8 mouse cellular contexts compared by ENCODE assay signal in the genomic region with DNA sequence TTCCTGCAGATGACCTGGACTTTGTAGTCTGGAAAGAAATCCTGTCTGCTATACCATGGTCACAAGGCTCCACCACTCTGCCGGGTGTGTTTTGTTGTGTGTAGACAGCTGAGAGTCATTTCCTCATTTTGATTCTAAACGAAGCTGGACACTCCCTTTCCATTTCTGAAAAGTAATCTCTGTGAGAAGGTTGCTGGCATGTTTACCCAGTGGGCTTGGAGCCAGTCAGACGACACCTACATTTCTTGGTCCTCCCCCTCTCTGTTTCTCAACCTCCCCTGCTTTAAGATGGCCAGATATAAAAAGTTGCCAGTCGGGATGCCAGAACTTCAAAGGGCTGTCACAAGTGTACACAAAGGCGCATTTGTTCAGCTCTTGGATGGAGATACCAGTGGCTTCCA.
DNase-seq lines count a peak whose midpoint lies in the region; ATAC-seq and TF ChIP-seq lines count a peak whose summit lies in the region.

No protein-coding gene starts in this region.

- no peak for ATAC-seq in limb, embryonic 14.5 days (ENCODE audit: low FRiP score, low read depth)
- ATAC-seq in embryonic facial prominence, embryonic 13.5 days (ENCODE audit: insufficient number of reproducible peaks, insufficient read depth, low FRiP score, low TSS enrichment, low read depth), result 0 out of 2 replicates have a peak, but pooled peaks have one; percentile 32
- ATAC-seq in kidney, postnatal 0 days (replicated peaks; ENCODE audit: low FRiP score, low read depth), result peak; percentile 59; the same call in 1 of the 2 replicates
- ATAC-seq in cerebellum, adult (ENCODE audit: insufficient number of reproducible peaks, low FRiP score, low TSS enrichment), result no peak

- no peak overlapping the region for H3K4me2 ChIP-seq in limb, embryonic 14.5 days (replicated peaks; ENCODE audit: low read depth, low read length, severe bottlenecking)
- H3K4me2 ChIP-seq in embryonic facial prominence, embryonic 13.5 days, result no peak overlapping the region
- H3K4me2 ChIP-seq in kidney, postnatal 0 days (ENCODE audit: low read length), result no peak overlapping the region; the same call in 1 of the 2 replicates

- WGBS in limb, embryonic 14.5 days, result 23% methylated on average over 5 of the region's 5 CpGs
- WGBS in limb, embryonic 10.5 days, result 25% methylated on average over 5 of the region's 5 CpGs
- 7% methylated on average over 5 of the region's 5 CpGs for WGBS in embryonic facial prominence, embryonic 13.5 days
- WGBS in kidney, postnatal 0 days, result 10% methylated on average over 5 of the region's 5 CpGs

- H3K4me1 ChIP-seq in limb, embryonic 14.5 days (ENCODE audit: control insufficient read depth, insufficient read depth, low read length), result no peaks in the 10 kb centered on the region
- H3K4me1 ChIP-seq in limb, embryonic 10.5 days, result peaks cover 8% of the 10 kb centered on the region
- H3K4me1 ChIP-seq in embryonic facial prominence, embryonic 13.5 days, result peaks cover 9% of the 10 kb centered on the region
- H3K4me1 ChIP-seq in kidney, postnatal 0 days (replicated peaks; ENCODE audit: insufficient read depth, low read length), result peaks cover 3% of the 10 kb centered on the region

- no peaks in the 10 kb centered on the region for H3K36me3 ChIP-seq in limb, embryonic 14.5 days (ENCODE audit: control insufficient read depth, insufficient read depth, low read length)
- H3K36me3 ChIP-seq in limb, embryonic 10.5 days, result no peaks in the 10 kb centered on the region
- no peaks in the 10 kb centered on the region for H3K36me3 ChIP-seq in embryonic facial prominence, embryonic 13.5 days
- H3K36me3 ChIP-seq in kidney, postnatal 0 days (ENCODE audit: insufficient read depth, low read length), result no peaks in the 10 kb centered on the region

- no peak for TF ChIP-seq CTCF in kidney, postnatal 0 days (IDR thresholded peaks at IDR 0.05; ENCODE audit: low read depth)

- no peak overlapping the region for H3K4me3 ChIP-seq in limb, embryonic 14.5 days (replicated peaks; ENCODE audit: low read length)
- H3K4me3 ChIP-seq in limb, embryonic 10.5 days, result no peak overlapping the region
- no peak overlapping the region for H3K4me3 ChIP-seq in embryonic facial prominence, embryonic 13.5 days
- no peak overlapping the region for H3K4me3 ChIP-seq in kidney, postnatal 0 days (replicated peaks; ENCODE audit: low read depth, low read length)

- H3K9ac ChIP-seq in limb, embryonic 14.5 days (ENCODE audit: low read depth, low read length, severe bottlenecking), result no peak overlapping the region
- H3K9ac ChIP-seq in embryonic facial prominence, embryonic 13.5 days, result no peak overlapping the region
- H3K9ac ChIP-seq in kidney, postnatal 0 days (ENCODE audit: low read depth, low read length), result no peak overlapping the region

- no peak for TF ChIP-seq POLR2A in limb, embryonic 14.5 days (IDR thresholded peaks at IDR 0.05; ENCODE audit: borderline replicate concordance, extremely low read depth, insufficient read depth, insufficient read length)

- peak; percentile 22 for DNase-seq in limb, embryonic 14.5 days (ENCODE audit: low spot score)
- DNase-seq in limb, embryonic 10.5 days (ENCODE audit: low spot score), result no peak
- DNase-seq in kidney, postnatal 0 days (ENCODE audit: low spot score), result peak; percentile 65
- DNase-seq in testis, postnatal 10 days (ENCODE audit: low spot score), result peak; percentile 67
- DNase-seq in left cerebral cortex, postnatal 14 days (ENCODE audit: low spot score in 2 of 2), result no peak
- DNase-seq in T-cell, adult 2 months (ENCODE audit: low spot score), result no peak

- H3K27ac ChIP-seq in limb, embryonic 14.5 days (replicated peaks; ENCODE audit: low read depth, low read length), result no peak overlapping the region
- H3K27ac ChIP-seq in limb, embryonic 10.5 days, result no peak overlapping the region
- peak overlapping the region; percentile 51 for H3K27ac ChIP-seq in embryonic facial prominence, embryonic 13.5 days
- H3K27ac ChIP-seq in kidney, postnatal 0 days, result no peak overlapping the region; the same call in 1 of the 2 replicates

- no peaks in the 10 kb centered on the region for H3K9me3 ChIP-seq in limb, embryonic 14.5 days (ENCODE audit: control insufficient read depth, low read length)
- H3K9me3 ChIP-seq in limb, embryonic 10.5 days (replicated peaks), result no peaks in the 10 kb centered on the region
- no peaks in the 10 kb centered on the region for H3K9me3 ChIP-seq in embryonic facial prominence, embryonic 13.5 days
- H3K9me3 ChIP-seq in kidney, postnatal 0 days (replicated peaks; ENCODE audit: low read length), result no peaks in the 10 kb centered on the region

- no peaks in the 10 kb centered on the region for H3K27me3 ChIP-seq in limb, embryonic 14.5 days (ENCODE audit: control insufficient read depth, insufficient read depth, low read length)
- no peaks in the 10 kb centered on the region for H3K27me3 ChIP-seq in limb, embryonic 10.5 days (ENCODE audit: low read depth, poor library complexity, severe bottlenecking)
- H3K27me3 ChIP-seq in embryonic facial prominence, embryonic 13.5 days, result no peaks in the 10 kb centered on the region; the same call in 1 of the 2 replicates
- no peaks in the 10 kb centered on the region for H3K27me3 ChIP-seq in kidney, postnatal 0 days (ENCODE audit: insufficient read depth, low read length)

- intact Hi-C loops in left cerebral cortex, postnatal 14 days (cut with DNase I), result no loop called here

Comparison
In these comparisons a context has a peak if more than half of its experiments do, and no peak if none do; other contexts are left out.
1. DNase-seq: peak in limb, embryonic 14.5 days (single experiment), kidney, postnatal 0 days (single experiment) and testis, postnatal 10 days (single experiment); none in limb, embryonic 10.5 days (single experiment), left cerebral cortex, postnatal 14 days (0 of 2) and T-cell, adult 2 months (single experiment).
2. ATAC-seq: peak in embryonic facial prominence, embryonic 13.5 days (single experiment) and kidney, postnatal 0 days (single experiment); none in limb, embryonic 14.5 days (single experiment) and cerebellum, adult (single experiment).